Mouse (Mus musculus) embryonic facial prominence, embryonic 14.5 days (tissue): ENCODE data around the gene Gm10491. TPM values are rescaled to one million over a fixed set of nuclear protein-coding genes. Genes with fewer than 3 reads are reported as not detected.

Experiments
- ATAC-seq: fragments of 200-750 bp; cut with Nextera tagmentation; 2 replicates; pipeline ENCODE4 v1.8.0; 2017; ENCODE audit warnings: low read depth, moderate number of reproducible peaks, moderate TSS enrichment
- DNase-seq: peaks from one replicate; pipeline ENCODE4 v3.0.0-alpha.2; 2015; ENCODE audit warnings: low spot score
- H3K27ac ChIP-seq: fragments of 300-500 bp; sonication (generic); replicated peaks from 2 replicates; pipeline ENCODE4 v1.5.1; 2014; ENCODE audit warnings: low read depth, mild to moderate bottlenecking, low read length, moderate library complexity
- H3K27me3 ChIP-seq: fragments of 300-500 bp; sonication (generic); replicated peaks from 2 replicates; pipeline ENCODE4 v1.6.1; 2014; ENCODE audit warnings: low read length; ENCODE audit not compliant: control insufficient read depth, insufficient read depth
- H3K36me3 ChIP-seq: fragments of 300-500 bp; sonication (generic); 2 replicates; pipeline ENCODE4 v1.6.1; 2014; ENCODE audit warnings: low read length, mixed read lengths; ENCODE audit not compliant: control insufficient read depth, insufficient read depth
- H3K4me1 ChIP-seq: fragments of 300-500 bp; sonication (generic); 2 replicates; pipeline ENCODE4 v1.6.1; 2014; ENCODE audit warnings: antibody characterized with exemption, low read length; ENCODE audit not compliant: control insufficient read depth, insufficient read depth
- H3K4me2 ChIP-seq: fragments of 300-500 bp; sonication (generic); 2 replicates; pipeline ENCODE4 v1.6.1; 2014; ENCODE audit warnings: low read depth, mild to moderate bottlenecking, low read length, moderate library complexity, mixed read lengths
- H3K4me3 ChIP-seq: fragments of 300-500 bp; sonication (generic); 2 replicates; pipeline ENCODE4 v1.5.1; 2014; ENCODE audit warnings: low read depth, mild to moderate bottlenecking, low read length
- H3K9ac ChIP-seq: fragments of 300-500 bp; sonication (generic); 2 replicates; pipeline ENCODE4 v1.6.1; 2014; ENCODE audit warnings: low read depth, mild to moderate bottlenecking, low read length, moderate library complexity, mixed read lengths
- H3K9me3 ChIP-seq: fragments of 300-500 bp; sonication (generic); 2 replicates; pipeline ENCODE4 v1.6.1; 2016; ENCODE audit warnings: low read length; ENCODE audit not compliant: control insufficient read depth
- WGBS: fragments of 180-500 bp; shearing (Covaris S2); extraction: QIAGEN DNeasy Blood & Tissue Kit; methylation state at CpG from one replicate; pipeline ENCODE4 v1.1.7; 2014; 5-methylcytosine and 5-hydroxymethylcytosine counted together
- polyA plus RNA-seq: library from polyadenylated mRNA; unstranded; fragments of >200 nt; fragmentation: Nextera tagmentation; extraction: Ambion mirVana; gene quantifications from 2 replicates; pipeline ENCODE4 v1.2.1, GENCODE M21; 2014

Gene Gm10491
- polyA plus RNA-seq, 1 experiment from 2014 or later: not detected

- peaks cover 5% of the 10 kb centered on the region; the same call in 1 of the 2 replicates for H3K36me3 ChIP-seq
- H3K4me2 ChIP-seq: no peak overlapping the region
- H3K27ac ChIP-seq: no peak overlapping the region
- 90% methylated on average over 5 of the region's 5 CpGs for WGBS
- H3K4me1 ChIP-seq: no peaks in the 10 kb centered on the region
- H3K9ac ChIP-seq: no peak overlapping the region
- H3K27me3 ChIP-seq: no peaks in the 10 kb centered on the region
- ATAC-seq: no peak
- H3K4me3 ChIP-seq: no peak overlapping the region
- no peaks in the 10 kb centered on the region for H3K9me3 ChIP-seq
- DNase-seq: no peak
Measured at GRCm38 (mm10) chrX:7904441-7904840, 3.2 kb downstream of the Gm10491 start.

DNA sequence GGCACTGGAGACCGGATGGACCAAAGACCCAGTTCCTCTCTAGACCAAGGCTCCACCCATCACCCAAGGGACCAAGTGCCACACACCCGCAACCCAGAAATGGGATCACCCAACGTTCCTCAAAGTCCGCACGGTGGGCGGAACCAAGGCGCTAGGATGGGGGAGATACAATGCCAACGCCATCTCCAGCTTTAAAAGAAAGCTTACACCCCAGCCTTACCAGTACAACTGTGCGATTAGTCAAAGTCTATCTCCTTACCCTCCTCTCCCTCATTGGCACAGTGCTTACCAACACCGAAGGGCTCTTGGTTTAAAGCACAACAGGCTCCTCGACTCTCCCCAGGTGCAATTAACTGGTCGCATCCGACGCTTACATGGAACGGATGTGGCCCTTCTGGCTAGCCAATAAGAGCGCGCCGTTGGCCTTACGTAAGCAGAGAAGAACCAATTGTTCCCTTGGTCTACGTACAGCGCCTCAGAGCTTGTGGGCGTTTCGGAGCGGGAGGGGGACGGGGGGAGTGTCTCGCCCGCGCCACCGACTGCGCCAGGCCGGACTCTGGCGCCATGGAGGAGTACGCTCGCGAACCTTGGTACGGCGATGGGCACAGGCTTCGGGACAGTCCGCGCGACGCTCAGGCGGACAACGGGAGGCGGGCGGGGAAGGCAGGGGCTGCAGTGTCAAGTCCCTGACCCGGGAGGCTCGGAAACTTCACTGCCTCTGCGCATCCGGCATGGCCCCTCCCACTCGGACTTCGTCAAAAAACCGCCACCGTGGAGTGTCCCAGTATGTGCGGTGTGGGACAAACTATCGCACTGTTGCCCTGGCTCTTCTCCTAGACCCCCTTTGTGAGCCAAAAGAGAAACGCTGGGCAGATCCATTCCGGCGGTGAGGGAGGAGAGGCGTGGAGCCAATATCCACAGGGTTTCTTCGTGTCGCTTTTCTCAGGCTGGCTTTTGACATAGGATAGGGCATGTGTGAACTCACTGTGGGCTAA lies 8.5 kb downstream of the Gm10491 start, which contains the start of the genes Pqbp1 and Timm17b:
TSS of gene Pqbp1 (minus strand) at position 390 of the 995 bp plus-strand sequence.
TSS of gene Timm17b (plus strand) at position 478 of the 995 bp plus-strand sequence.
- H3K9me3 ChIP-seq: no peaks in the 10 kb centered on the region
- H3K4me3 ChIP-seq: peak within 1 kb of the TSS; percentile 56
- WGBS: 20% methylated on average over 53 of the region's 62 CpGs
- H3K4me1 ChIP-seq: no peaks in the 10 kb centered on the region
- DNase-seq (peak; percentile 98), ATAC-seq (peak; percentile 99)
- H3K36me3 ChIP-seq: peaks cover 9% of the 10 kb centered on the region
- peak within 1 kb of the TSS; percentile 57 for H3K4me2 ChIP-seq
- H3K27me3 ChIP-seq: no peaks in the 10 kb centered on the region
- H3K27ac ChIP-seq: peak within 1 kb of the TSS; percentile 79
- H3K9ac ChIP-seq: peak within 1 kb of the TSS; percentile 72

DNA sequence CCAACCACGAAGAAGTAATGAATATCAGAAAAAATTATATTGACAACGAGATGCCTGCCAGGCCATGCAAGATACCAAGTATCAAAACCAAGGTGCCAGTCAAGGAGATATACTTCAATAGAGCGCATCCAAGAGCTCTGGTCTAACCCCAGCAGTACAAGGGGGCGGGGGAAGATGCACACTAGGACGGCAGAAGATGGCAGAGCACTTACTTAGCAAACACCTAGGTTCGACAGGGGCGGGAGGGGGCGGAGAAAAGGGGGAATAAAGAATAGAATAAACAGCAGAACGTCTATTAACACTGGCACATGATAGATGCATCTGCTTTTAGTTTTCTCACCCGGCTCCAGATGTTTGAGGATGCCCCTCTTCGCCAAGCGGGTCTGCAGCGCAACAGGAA lies 9.4 kb downstream of the Gm10491 start:
- Histone ChIP-seq H3K27ac (peak overlapping the region; percentile 79; the same call in 1 of the 2 replicates), H3K4me3 (peak overlapping the region; percentile 56), H3K4me2 (peak overlapping the region; percentile 57), H3K27me3 (no peaks in the 10 kb centered on the region), H3K4me1 (no peaks in the 10 kb centered on the region), H3K9me3 (no peaks in the 10 kb centered on the region), H3K9ac (peak overlapping the region; percentile 72), H3K36me3 (peaks cover 12% of the 10 kb centered on the region)
- no peak for ATAC-seq
- 29% methylated on average over 13 of the region's 13 CpGs for WGBS
- DNase-seq: no peak

DNA sequence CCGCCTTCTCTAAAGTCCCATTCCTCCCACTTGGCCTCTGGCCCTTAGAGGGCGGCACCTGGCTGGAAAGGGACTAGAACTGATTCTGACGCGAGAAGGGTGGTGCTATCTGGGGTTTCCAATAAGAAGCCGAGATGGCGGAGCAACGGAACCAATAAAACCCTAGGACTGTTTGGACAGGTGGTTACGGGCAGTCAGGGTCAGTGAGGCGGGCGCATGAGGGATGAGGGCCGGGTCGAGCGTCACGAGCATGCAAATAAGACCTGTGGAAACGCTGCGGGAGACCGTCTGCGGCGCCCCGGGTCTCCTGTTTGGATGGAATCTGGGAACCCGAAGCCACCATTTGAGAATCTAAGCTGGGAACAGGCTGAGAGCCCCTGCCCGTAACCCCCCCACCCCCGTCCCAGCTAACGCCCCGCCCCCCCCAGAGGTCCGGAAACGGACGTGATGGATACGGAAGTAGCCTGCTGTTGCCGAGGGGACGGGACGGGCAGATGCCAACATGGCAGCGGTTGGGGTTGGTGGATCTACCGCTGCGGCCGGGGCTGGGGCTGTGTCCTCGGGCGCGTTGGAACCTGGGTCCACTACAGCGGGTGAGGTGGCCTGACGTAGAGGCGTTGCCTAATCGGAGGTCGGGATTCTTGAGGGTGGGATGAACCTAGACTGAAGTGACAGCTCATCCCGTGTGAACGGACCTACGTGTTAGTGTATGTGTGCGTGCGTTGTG lies 23.6 kb downstream of the Gm10491 start, which contains the start of gene Slc35a2:
TSS of gene Slc35a2 (plus strand) at position 188 of the 727 bp plus-strand sequence.
- Histone ChIP-seq H3K9ac (peak within 1 kb of the TSS; percentile 64), H3K27ac (peak within 1 kb of the TSS; percentile 70)
- ATAC-seq: peak; percentile 95

GRCm38 (mm10) chrX:7879819-7880218 lies 27.8 kb downstream of the Gm10491 start:
- Histone ChIP-seq H3K9ac (no peak overlapping the region), H3K9me3 (no peaks in the 10 kb centered on the region), H3K36me3 (no peaks in the 10 kb centered on the region), H3K4me1 (no peaks in the 10 kb centered on the region), H3K4me3 (no peak overlapping the region), H3K4me2 (peak overlapping the region; percentile 37), H3K27me3 (no peaks in the 10 kb centered on the region), H3K27ac (no peak overlapping the region)
- DNase-seq (peak; percentile 81), ATAC-seq (peak; percentile 27; the same call in 1 of the 2 replicates)
- 23% methylated on average over 11 of the region's 11 CpGs for WGBS

More for the DNA sequence above, 23.6 kb downstream of the Gm10491 start, which contains the start of gene Slc35a2:
- 13% methylated on average over 43 of the region's 49 CpGs for WGBS
- H3K4me1 ChIP-seq: no peaks in the 10 kb centered on the region
- no peaks in the 10 kb centered on the region for H3K9me3 ChIP-seq
- peaks cover 3% of the 10 kb centered on the region; the same call in 1 of the 2 replicates for H3K36me3 ChIP-seq
- H3K4me2 ChIP-seq: peak within 1 kb of the TSS; percentile 58
- DNase-seq: peak; percentile 94
- H3K4me3 ChIP-seq: peak within 1 kb of the TSS; percentile 57
- H3K27me3 ChIP-seq: no peaks in the 10 kb centered on the region

DNA sequence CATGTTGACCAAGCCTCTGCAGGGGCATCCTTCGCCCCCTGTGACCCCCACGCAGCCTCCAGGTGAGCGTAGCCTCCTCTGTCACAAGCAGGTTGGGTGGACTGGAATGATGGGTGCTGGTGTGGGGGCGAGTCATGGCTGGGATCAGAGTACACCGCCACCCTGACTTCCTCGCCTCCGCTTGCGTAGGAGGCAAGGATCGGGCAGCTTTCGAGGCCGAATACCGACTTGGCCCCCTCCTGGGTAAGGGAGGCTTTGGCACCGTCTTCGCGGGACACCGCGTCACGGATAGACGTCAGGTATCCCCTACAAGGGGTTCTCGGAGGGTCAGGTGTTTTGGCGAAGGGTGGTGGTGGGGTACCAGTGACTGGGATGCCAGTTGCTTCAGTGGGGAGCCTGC lies 29.1 kb downstream of the Gm10491 start:
- Histone ChIP-seq H3K27ac (no peak overlapping the region), H3K9me3 (no peaks in the 10 kb centered on the region), H3K4me1 (no peaks in the 10 kb centered on the region), H3K27me3 (no peaks in the 10 kb centered on the region), H3K4me3 (peak overlapping the region; percentile 46), H3K9ac (peak overlapping the region; percentile 54), H3K36me3 (peaks cover 12% of the 10 kb centered on the region; the same call in 1 of the 2 replicates), H3K4me2 (peak overlapping the region; percentile 76)
- DNase-seq (no peak), ATAC-seq (peak; percentile 10)
- 42% methylated on average over 12 of the region's 21 CpGs for WGBS

DNA sequence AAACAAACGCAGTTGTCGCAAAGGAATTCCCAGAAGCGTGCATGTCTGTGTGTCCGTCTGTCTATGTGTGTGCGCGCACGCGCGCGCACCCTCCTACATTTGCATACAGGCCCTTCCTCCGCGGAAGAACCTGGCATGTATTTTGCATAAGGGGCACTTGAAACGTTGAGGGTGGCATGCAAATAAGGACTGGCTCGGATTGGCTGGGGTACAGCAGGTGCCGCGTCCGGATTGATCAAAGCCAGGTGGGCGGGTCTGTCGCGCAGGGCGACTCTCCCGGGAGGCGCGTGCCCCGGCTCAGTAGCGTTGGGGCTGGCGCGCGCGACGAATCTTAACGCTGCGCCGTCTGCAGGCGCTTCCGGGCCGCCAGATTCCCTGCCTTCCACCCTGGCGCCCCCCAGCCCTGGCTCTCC lies 29.6 kb downstream of the Gm10491 start, which contains the start of gene Pim2:
TSS of gene Pim2 (plus strand) at position 256 of the 413 bp plus-strand sequence.
- Histone ChIP-seq H3K9me3 (no peaks in the 10 kb centered on the region), H3K27ac (no peak within 1 kb of the TSS), H3K9ac (peak within 1 kb of the TSS; percentile 54), H3K36me3 (peaks cover 17% of the 10 kb centered on the region; the same call in 1 of the 2 replicates), H3K4me1 (no peaks in the 10 kb centered on the region), H3K4me3 (peak within 1 kb of the TSS; percentile 46), H3K4me2 (peak within 1 kb of the TSS; percentile 76), H3K27me3 (no peaks in the 10 kb centered on the region)
- 10% methylated on average over 19 of the region's 38 CpGs for WGBS
- ATAC-seq (peak; percentile 93), DNase-seq (peak; percentile 84)

DNA sequence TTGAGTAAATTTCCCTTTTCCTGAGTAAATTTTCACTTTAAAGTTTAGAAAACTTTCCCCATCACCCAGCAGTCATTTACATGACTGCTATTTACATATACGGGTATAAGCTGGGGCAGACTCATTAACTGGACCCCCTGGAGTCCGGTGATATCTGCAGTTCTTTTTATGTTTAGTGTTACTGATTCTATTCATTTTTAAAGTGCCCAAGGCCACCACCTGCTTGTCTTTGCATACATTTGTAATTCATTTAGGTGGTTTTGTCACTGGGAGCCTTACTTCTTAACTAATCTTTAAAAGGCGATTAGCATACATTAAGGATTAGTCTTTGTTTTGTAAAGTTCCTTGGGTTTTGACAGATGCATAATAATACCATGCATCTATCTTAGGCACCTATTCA lies 37.8 kb downstream of the Gm10491 start:
- H3K9me3 ChIP-seq: no peaks in the 10 kb centered on the region
- peaks cover 41% of the 10 kb centered on the region; the same call in 1 of the 2 replicates for H3K36me3 ChIP-seq
- H3K27me3 ChIP-seq: no peaks in the 10 kb centered on the region
- no peak for ATAC-seq
- no peak overlapping the region for H3K9ac ChIP-seq
- no peak overlapping the region for H3K4me2 ChIP-seq
- no peak overlapping the region for H3K27ac ChIP-seq
- no peak for DNase-seq
- no peak overlapping the region for H3K4me3 ChIP-seq
- whole genome bisulfite sequencing: 50% methylated on average over 3 of the region's 3 CpGs
- H3K4me1 ChIP-seq: no peaks in the 10 kb centered on the region
